Mouse (Mus musculus) forebrain, embryonic 14.5 days (tissue): ENCODE measurements around the gene Kif26a. TPM values are rescaled to one million over a fixed set of nuclear protein-coding genes. Genes with fewer than 3 reads are reported as not detected.

ENCODE experiments used
- ATAC-seq: fragments of 200-750 bp; cut with Nextera tagmentation; 2 replicates; pipeline ENCODE4 v1.8.0; 2017; ENCODE audit warnings: mild to moderate bottlenecking, moderate library complexity
- DNase-seq: peaks from one replicate; pipeline ENCODE4 v3.0.0-alpha.2; 2015; ENCODE audit warnings: low spot score
- H3K27ac ChIP-seq: fragments of 300-500 bp; sonication (generic); 2 replicates; pipeline ENCODE4 v1.5.1; 2014; ENCODE audit warnings: low read depth, mild to moderate bottlenecking, control low read depth, low read length, moderate library complexity
- H3K27me3 ChIP-seq: fragments of 300-500 bp; sonication (generic); replicated peaks from 2 replicates; pipeline ENCODE4 v1.6.1; 2014; ENCODE audit warnings: low read length, control low read depth, mixed read lengths; ENCODE audit not compliant: control insufficient read depth, insufficient read depth
- H3K36me3 ChIP-seq: fragments of 300-500 bp; sonication (generic); 2 replicates; pipeline ENCODE4 v1.6.1; 2014; ENCODE audit warnings: low read length, control low read depth; ENCODE audit not compliant: control insufficient read depth, insufficient read depth
- H3K4me1 ChIP-seq: fragments of 300-500 bp; sonication (generic); 2 replicates; pipeline ENCODE4 v1.6.1; 2014; ENCODE audit warnings: antibody characterized with exemption, low read length, control low read depth; ENCODE audit not compliant: control insufficient read depth, insufficient read depth
- H3K4me2 ChIP-seq: fragments of 300-500 bp; sonication (generic); 2 replicates; pipeline ENCODE4 v1.6.1; 2014; ENCODE audit warnings: mild to moderate bottlenecking, control low read depth, low read length
- H3K4me3 ChIP-seq: fragments of 300-500 bp; sonication (generic); 2 replicates; pipeline ENCODE4 v1.5.1; 2014; ENCODE audit warnings: low read depth, low read length, control low read depth
- H3K9ac ChIP-seq: fragments of 300-500 bp; sonication (generic); 2 replicates; pipeline ENCODE4 v1.6.1; 2014; ENCODE audit warnings: mild to moderate bottlenecking, low read length, control low read depth, moderate library complexity
- H3K9me3 ChIP-seq: fragments of 300-500 bp; sonication (generic); replicated peaks from 2 replicates; pipeline ENCODE4 v1.6.1; 2016; ENCODE audit warnings: low read length, control low read depth, mixed read lengths; ENCODE audit not compliant: control insufficient read depth
- WGBS: fragments of 180-500 bp; shearing (Covaris S2); extraction: QIAGEN DNeasy Blood & Tissue Kit; methylation state at CpG from one replicate; pipeline ENCODE4 v1.1.7; 2014; 5-methylcytosine and 5-hydroxymethylcytosine counted together
- polyA plus RNA-seq: library from polyadenylated mRNA; unstranded; fragments of >200 nt; fragmentation: Nextera tagmentation; extraction: Ambion mirVana; gene quantifications from 2 replicates; pipeline ENCODE4 v1.2.1, GENCODE M21; 2014

Kif26a gene
- polyA plus RNA-seq = 11.5 and 12.3 TPM in 2 replicates

GRCm38 (mm10) chr12:112145875-112146651, at the start of gene Kif26a:
Gene Kif26a, plus strand, starts transcription at chr12:112146208.
- H3K4me3 ChIP-seq = peak within 1 kb of the TSS; percentile 57
- peak within 1 kb of the TSS; percentile 93 for H3K4me2 ChIP-seq
- peak; percentile 74 for ATAC-seq
- H3K9ac ChIP-seq = peak within 1 kb of the TSS; percentile 76
- peaks cover 46% of the 10 kb centered on the region for H3K4me1 ChIP-seq
- DNase-seq = peak; percentile 96
- WGBS = under 1% methylated on average over 65 of the region's 68 CpGs
- H3K27me3 ChIP-seq = 0 out of 2 replicates have a peak, but pooled peaks cover 16% of the 10 kb centered on the region
- H3K27ac ChIP-seq = peak within 1 kb of the TSS; percentile 84
- H3K9me3 ChIP-seq = no peaks in the 10 kb centered on the region
- H3K36me3 ChIP-seq = peaks cover 6% of the 10 kb centered on the region; the same call in 1 of the 2 replicates

GRCm38 (mm10) chr12:112096733-112097117, 49.3 kb upstream of the Kif26a start:
- Histone ChIP-seq H3K4me3 (no peak overlapping the region), H3K36me3 (no peaks in the 10 kb centered on the region), H3K9me3 (no peaks in the 10 kb centered on the region), H3K27ac (no peak overlapping the region), H3K4me2 (no peak overlapping the region), H3K4me1 (no peaks in the 10 kb centered on the region), H3K9ac (no peak overlapping the region), H3K27me3 (no peaks in the 10 kb centered on the region)
- ATAC-seq = no peak
- DNase-seq = no peak
- 76% methylated on average over 8 of the region's 8 CpGs for WGBS

- 47% methylated on average over 4 of the region's 4 CpGs for WGBS
- DNase-seq (no peak), ATAC-seq (no peak)
- Histone ChIP-seq H3K4me3 (no peak overlapping the region), H3K4me1 (no peaks in the 10 kb centered on the region), H3K27me3 (no peaks in the 10 kb centered on the region), H3K27ac (no peak overlapping the region), H3K9ac (no peak overlapping the region), H3K9me3 (no peaks in the 10 kb centered on the region), H3K4me2 (no peak overlapping the region), H3K36me3 (no peaks in the 10 kb centered on the region)
Observed at GRCm38 (mm10) chr12:112100106-112100505, 45.9 kb upstream of the Kif26a start.

- no peak overlapping the region for H3K27ac ChIP-seq
- H3K9me3 ChIP-seq = no peaks in the 10 kb centered on the region
- no peaks in the 10 kb centered on the region for H3K36me3 ChIP-seq
- H3K4me3 ChIP-seq = no peak overlapping the region
- no peaks in the 10 kb centered on the region for H3K4me1 ChIP-seq
- DNase-seq = no peak
- H3K9ac ChIP-seq = no peak overlapping the region
- ATAC-seq = no peak
- 72% methylated on average over 4 of the region's 4 CpGs for WGBS
- H3K4me2 ChIP-seq = no peak overlapping the region
- no peaks in the 10 kb centered on the region for H3K27me3 ChIP-seq
Observed at GRCm38 (mm10) chr12:112101045-112101444, 45.0 kb upstream of the Kif26a start.

GRCm38 (mm10) chr12:112103179-112103578, 42.8 kb upstream of the Kif26a start:
- no peak for ATAC-seq
- H3K36me3 ChIP-seq = no peaks in the 10 kb centered on the region
- peaks cover 3% of the 10 kb centered on the region for H3K4me1 ChIP-seq
- WGBS = 88% methylated on average over 5 of the region's 5 CpGs
- H3K4me3 ChIP-seq = no peak overlapping the region
- H3K9ac ChIP-seq = no peak overlapping the region
- no peaks in the 10 kb centered on the region for H3K9me3 ChIP-seq
- no peaks in the 10 kb centered on the region for H3K27me3 ChIP-seq
- H3K4me2 ChIP-seq = no peak overlapping the region
- no peak overlapping the region for H3K27ac ChIP-seq
- DNase-seq = no peak

GRCm38 (mm10) chr12:112104890-112105289, 41.1 kb upstream of the Kif26a start:
- no peaks in the 10 kb centered on the region for H3K9me3 ChIP-seq
- ATAC-seq = no peak
- no peak for DNase-seq
- no peak overlapping the region for H3K27ac ChIP-seq
- H3K36me3 ChIP-seq = no peaks in the 10 kb centered on the region
- no peak overlapping the region for H3K4me3 ChIP-seq
- no peaks in the 10 kb centered on the region for H3K27me3 ChIP-seq
- no peak overlapping the region for H3K9ac ChIP-seq
- no peak overlapping the region for H3K4me2 ChIP-seq
- peaks cover 3% of the 10 kb centered on the region for H3K4me1 ChIP-seq
- 90% methylated on average over 11 of the region's 11 CpGs for WGBS

GRCm38 (mm10) chr12:112106541-112106971, 39.5 kb upstream of the Kif26a start, which contains the start of gene Aspg:
Gene Aspg, plus strand, starts transcription at chr12:112106679.
- Histone ChIP-seq H3K9me3 (no peaks in the 10 kb centered on the region), H3K9ac (no peak within 1 kb of the TSS), H3K4me1 (peaks cover 3% of the 10 kb centered on the region), H3K4me2 (0 out of 2 replicates have a peak within 1 kb of the TSS, but pooled peaks have one; percentile 9), H3K36me3 (no peaks in the 10 kb centered on the region), H3K4me3 (no peak within 1 kb of the TSS), H3K27me3 (no peaks in the 10 kb centered on the region), H3K27ac (no peak within 1 kb of the TSS)
- DNase-seq (peak; percentile 15), ATAC-seq (no peak)
- WGBS = 3% methylated on average over 14 of the region's 14 CpGs

GRCm38 (mm10) chr12:112107685-112108084, 38.3 kb upstream of the Kif26a start:
- H3K27ac ChIP-seq = no peak overlapping the region
- H3K4me2 ChIP-seq = no peak overlapping the region
- no peaks in the 10 kb centered on the region for H3K36me3 ChIP-seq
- 90% methylated on average over 8 of the region's 8 CpGs for WGBS
- H3K4me3 ChIP-seq = no peak overlapping the region
- H3K9ac ChIP-seq = no peak overlapping the region
- no peaks in the 10 kb centered on the region for H3K27me3 ChIP-seq
- no peak for DNase-seq
- no peaks in the 10 kb centered on the region for H3K9me3 ChIP-seq
- H3K4me1 ChIP-seq = peaks cover 3% of the 10 kb centered on the region
- ATAC-seq = no peak
